Mouse (Mus musculus) 416B (cell line): ENCODE results near the gene Dcaf6.
A peak's percentile ranks its signal among the peaks of the same experiment; 100 is the strongest.

Source experiments
- DNase-seq: peaks from one replicate; pipeline ENCODE4 v3.0.0; 2011; ENCODE audit warnings: low read depth

Gene Dcaf6

DNA sequence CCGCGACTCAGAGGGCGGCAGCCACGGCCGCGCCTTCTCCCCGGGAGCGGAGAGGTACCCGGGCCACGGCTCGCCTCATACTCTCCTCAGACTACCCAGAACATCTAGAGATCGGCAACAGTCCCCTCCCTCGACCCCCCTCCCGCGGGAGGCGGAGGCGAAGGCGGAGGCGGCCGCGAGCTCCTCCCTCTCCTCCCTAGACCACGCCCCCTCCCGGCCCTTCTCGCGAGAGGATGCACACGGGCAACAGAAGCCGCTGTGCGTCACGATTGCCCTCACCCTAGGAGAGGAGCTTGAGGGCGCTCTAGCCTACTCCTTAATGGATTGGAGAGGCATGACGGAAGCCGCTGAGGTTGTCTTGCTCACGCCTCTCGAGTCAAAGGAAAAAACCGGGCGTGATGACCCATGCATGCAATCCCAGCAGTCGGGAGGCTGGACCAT is at the start of gene Dcaf6, which contains the start of gene Mpc2:
Gene Dcaf6, minus strand, starts transcription at position 116 of the 441 bp plus-strand sequence.
Gene Mpc2, plus strand, starts transcription at position 278 of the 441 bp plus-strand sequence.
- peak; percentile 99 for DNase-seq

DNA sequence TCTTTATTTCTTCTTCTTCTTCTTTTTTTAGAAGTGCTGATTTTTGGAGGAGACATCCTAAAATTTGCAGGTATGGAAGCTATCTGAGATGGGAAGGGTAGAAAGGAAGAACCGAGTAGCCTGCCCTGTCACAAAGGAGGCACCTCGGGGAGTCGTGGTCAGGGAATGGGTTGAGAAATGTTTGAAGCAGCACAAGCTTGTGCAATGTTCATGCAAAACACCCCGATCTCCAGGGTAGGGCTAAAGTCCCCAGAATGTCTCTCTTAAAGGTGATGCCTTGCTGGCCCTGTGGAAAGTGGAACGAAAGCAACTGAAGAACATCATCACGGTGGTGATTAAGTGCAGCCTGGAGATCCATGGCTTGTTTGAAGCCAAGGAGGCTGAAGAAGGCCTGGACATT is 46.0 kb upstream of the Dcaf6 start:
- peak; percentile 13 for DNase-seq

DNA sequence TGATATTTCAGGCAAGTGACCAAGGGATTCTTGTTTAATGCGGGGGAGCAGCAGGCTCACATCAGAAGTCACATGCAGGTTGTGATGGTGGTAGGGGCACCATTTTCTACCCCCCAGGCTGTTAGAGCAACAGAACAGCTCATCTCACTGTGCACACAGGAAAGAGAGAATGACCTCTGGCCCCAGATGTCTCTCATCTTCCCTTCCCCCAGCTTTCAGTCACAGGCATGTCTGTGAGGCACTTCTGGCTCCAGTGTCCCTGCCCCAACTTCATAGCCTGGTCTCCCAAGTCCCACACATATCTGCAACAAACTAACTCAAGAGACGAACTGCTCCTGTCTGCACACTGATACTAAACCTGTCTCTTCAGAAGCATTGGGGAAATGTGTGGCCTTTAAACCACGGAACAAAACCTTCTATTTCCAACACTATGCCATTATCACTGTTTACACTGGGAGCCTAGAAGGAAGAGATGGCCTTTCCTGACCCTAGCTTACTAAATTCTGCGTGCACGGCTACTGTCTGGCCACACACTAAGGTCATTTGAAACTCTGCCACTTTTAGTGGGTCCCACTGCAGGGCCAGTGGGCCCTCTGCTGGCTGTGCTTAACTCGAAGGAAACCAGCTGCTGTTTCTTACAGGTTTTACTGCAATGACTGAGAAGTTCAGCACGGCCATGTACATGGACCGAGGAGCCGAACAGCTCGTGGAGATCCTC is 43.2 kb upstream of the Dcaf6 start:
- DNase-seq: peak; percentile 84

DNA sequence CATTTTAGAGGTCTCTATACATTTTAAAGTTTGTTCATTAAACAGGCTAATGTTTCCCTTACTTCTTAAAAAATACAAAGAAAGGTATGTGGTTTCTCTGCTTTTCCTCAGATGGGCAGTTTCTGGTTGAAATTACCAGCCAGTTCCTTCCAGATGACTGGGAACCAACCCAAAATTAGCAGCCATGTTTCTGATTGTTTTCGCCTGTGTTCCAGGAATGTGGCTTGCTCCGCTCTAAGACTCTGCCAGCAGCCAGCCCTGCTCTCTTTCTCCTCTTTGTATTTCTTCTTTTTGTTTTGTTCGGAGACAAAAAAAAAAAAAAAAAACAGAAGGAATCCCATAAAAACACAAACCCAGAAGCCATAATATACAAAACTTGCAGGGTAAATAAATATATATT is 38.6 kb upstream of the Dcaf6 start:
- no peak for DNase-seq

DNA sequence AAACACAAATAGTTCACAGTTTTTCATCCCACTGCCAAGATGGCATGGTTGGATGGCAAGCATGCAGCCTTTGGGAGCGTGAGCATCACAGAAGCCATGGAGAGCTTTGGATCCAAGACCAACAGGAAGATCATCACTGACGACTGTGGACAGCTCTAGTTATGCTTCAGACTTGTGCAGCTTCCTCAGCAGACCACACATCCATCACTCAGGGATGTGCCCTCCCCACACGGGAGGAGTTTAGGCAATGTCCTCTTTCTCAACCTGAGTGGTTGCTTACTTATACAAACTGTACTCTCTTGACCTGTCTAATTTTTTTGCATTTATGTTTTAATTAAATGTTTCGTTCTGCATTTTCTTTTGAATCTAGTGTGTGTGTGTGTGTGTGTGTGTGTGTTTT is 28.9 kb upstream of the Dcaf6 start:
- DNase-seq: peak; percentile 57

DNA sequence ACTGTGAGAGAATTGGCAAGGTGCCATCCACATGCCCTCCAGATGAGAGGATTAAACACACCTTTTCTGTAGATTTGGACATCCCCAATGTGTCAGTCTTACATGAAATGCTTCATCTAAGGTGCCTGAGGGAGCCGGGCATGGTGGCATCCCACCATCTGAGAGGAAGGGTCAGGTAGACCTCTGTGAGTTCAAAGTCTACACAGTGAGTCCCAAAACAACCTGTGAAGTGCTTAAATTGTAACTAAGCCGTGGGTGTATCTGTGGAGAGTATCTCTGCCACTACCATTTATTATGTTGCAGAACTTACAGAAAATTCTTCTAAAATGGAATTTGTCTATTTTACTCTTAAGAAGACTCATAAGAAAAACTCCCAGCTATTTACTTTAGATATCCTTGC is 25.8 kb upstream of the Dcaf6 start:
- no peak for DNase-seq

DNA sequence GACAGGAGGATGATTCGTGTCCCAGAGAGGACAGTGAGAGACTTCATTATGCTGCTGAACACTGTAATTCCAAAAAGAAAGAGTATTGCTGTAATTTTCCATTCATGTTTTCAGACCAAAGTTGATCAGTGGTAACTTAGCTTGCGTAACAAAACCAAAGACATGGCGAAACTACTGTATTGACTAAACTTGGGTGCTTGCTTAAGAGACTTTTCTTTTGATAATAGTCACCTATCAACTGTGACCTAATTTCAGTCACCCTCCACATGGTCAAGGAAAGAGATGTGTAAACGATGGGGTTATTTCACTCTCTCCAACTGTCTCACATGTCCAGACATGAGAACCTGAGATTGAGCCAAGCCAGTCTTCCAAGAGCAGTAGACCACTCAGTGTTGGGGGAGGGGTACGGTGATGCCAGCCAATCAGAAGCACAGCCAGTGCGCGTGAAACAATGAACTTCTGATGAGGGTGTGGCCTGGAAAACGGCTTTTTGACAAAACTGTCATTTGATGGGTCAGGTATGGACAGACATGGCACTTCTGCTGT is 24.5 kb upstream of the Dcaf6 start, which contains the start of gene Adcy10:
Gene Adcy10, plus strand, starts transcription at position 496 of the 546 bp plus-strand sequence.
- DNase-seq: peak; percentile 83

DNA sequence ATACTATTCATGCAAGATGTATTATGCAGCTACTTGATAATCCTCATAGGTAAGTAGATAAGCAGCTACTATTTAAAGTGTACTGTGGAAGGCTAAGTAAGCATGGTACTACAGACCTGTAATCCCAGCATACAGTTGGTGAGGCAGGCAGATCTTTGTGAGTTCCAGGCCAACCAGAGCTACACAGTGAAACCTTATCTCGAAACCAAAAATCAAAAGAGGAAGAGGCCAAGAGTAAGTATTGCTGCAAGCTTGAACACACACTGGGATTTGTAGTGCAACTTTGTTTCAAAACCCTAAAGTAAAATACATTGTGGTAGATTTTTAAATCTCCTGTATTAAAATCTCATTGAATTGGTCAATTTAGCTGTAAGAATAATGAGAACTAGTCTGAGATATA is 11.2 kb upstream of the Dcaf6 start:
- DNase-seq: peak; percentile 66

DNA sequence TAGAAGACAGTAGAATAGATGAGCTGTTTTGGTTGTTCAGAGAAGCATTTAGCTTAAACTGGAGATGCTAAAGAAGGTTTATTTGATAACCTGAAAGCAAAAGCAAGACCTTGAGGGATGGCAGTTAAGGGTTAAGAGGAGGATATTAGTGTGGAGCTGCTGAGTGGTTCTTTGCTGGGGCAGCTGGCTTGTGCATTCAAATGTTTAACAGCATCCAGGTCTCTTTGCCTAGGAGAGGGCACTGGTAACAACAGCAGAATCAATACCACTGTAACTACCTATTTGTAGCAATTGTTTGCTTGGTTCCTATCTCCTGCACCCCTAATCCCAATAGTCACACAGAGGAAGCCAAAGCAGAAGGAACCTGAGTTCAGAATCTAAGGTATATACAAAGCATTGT is 9.4 kb upstream of the Dcaf6 start:
- DNase-seq: no peak

DNA sequence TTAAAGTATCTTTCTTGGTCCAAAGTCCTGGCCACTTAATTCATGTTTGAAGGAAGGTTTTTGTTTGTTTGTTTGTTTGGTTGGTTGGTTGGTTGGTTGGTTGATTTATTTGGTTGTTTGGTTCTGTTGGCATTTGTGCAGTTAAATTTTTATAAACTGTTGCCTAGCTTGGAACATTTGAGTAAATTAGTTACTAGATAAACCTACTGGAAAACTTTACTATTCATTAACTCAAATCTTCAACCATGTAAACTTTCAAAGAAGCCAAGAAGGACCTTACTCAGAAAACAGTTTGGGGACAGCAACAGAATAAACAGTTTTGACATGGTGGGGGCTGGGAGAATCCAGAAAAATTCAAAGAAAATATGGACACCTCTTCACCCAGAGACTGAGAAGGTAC is 8.7 kb upstream of the Dcaf6 start:
- no peak for DNase-seq

DNA sequence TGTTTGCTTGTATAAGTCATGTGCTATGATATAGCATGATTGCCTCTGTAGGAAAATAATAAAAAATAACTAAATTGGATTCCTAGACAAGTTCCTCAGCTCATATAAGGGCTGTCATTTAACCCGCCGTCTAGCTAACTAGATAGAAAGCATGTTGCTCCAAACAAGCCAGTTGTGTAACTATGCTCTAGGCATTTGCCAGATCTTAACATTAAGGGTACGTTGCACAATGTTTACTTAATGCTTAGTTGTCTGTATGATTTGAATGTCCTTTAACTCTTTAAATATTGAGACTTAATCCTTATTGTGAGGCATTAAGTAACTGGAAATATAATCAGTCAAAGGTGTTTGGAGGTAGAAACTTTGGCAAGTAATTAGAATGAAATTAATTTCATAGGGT is 4.3 kb upstream of the Dcaf6 start:
- DNase-seq: peak; percentile 45

DNA sequence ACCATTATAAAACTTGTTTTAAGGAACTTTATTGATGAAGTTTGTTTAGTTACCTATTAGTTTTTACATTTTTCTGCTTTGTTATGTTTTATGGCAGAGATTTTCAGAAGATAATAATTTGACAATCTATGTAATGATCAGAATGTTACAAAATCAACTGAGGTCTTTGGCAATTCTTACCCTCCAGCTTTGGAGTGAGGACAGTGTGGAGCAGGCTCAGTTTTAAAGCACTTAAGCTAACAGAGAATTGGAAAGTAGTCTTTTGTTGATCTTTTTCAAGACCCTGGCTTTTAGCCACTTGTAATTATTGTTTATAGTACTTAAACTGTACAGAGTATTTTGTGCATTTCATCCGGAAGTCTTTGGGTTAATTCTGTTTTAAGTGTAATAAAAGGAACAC is 2.6 kb upstream of the Dcaf6 start:
- DNase-seq: no peak

DNA sequence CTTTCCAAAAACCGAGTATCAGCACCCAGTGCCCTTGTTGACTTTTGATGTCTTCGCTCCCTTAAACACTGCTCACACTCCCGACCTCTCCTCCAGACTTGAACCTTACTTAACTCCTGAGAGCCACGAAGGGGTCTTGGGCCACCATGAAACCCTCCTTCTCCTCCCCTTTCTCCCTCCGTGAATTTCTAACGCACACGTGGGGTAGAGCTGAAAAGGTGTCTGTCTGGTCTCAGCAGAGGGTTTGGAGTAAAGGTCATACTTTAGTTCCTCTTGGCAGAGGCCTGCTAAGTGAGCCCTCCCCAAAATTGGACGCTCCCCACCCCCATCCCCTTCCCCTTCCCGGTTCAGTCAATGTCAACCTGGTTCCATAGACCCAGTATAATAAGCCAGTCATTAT is 1.4 kb upstream of the Dcaf6 start:
- DNase-seq: peak; percentile 51

DNA sequence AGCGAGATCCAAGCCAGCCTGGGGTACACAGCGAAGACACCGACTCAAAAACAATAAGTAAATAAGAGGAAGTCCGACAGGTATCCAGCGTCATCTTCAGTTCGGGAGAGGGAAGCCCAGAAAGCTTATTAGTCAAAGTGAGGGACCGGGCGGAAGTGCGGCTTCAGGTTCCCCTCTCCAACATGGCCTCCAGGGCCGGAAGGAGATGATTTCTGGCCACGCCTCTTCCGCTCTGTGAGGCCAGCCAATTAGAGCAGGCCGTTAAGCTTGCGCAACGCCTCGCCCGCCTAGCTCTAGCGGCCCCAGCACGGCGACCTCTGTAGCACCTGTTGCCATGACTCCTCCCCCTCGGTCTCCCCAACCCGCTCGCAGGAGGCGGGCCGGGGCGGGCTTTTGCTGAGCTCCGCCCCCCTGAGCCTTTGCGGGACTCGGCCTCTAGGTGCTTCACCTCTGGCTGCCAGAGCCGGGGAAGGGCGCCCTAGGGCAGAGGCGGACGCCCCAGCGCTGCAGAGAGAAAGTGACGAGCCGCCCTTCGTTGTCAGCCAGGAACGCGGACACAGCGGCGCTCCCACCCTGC is 614 bp upstream of the Dcaf6 start:
- peak; percentile 100 for DNase-seq

DNA sequence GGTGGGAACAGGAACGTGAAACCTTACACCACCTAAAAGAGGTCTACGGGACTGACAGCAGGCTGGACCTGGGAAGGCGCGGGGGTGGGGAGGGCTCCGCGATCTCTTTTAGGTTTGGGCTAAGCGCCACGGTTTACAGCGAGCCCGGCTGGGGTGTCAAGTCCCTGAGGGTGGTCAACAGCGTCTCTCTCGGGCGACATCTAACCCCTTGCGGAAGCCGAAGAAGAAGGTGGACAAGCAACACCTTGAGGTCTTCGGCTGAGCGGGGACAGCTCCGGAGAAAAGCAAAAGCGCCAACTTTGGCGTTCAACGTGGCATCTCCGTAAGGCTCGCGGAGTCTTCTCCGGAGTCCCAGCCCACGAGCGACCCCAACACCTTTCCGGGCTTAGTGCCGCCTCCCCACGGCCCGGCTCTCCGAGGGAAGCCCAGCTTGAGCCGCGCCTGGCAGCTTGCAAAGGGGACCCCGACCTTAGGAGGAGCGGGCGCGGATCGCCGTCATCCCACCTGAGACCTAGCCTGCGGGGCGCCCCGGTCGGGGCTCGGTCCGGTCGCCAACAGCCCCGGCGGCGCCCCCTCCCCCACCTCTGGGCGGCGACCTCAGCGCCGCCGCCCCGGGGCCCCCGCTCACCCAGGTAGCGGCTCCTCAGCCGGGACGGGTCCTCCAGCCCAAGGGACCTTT is 633 bp downstream of the Dcaf6 start:
- DNase-seq: peak; percentile 72

DNA sequence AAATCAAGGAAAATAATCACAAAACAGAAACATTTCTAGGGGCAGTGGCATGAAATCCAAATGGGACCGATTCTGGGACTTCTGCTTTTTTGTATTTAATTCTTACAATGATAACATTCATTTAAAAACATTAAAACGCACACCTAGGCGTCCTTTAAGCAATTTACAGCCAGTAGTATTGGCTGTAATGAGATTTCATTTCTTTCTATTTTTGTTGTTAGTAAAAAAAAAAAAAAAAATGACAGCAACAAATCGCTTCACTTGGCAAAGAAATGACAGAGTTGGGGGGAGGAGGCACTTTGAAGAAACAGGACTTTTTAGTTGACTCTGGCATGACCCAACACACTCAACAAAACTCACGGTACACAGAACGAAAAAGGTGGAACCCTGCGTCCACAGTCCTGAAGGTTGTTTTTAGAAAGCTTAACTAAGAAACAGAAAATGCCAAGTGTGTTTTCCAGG is 1.2 kb downstream of the Dcaf6 start:
- peak; percentile 67 for DNase-seq

DNA sequence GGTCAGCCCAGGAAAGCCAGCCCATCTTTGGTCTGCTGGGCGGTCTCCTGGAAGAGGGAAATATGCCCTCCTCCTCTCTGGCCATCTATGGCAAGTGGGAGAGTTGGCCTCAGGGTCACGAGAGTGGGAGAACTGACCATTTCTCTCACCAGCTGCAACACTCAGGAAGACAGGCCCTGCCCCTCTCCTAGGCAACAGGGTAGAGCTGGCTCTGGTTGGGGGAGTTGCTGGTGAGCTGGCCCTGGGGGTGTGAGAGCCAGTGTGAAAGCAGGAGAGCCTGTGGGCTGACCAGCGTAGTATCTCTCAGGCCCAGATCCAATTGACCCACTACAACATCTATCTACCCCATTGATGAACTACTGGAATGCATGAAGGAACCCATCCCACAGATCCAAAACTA is 18.6 kb downstream of the Dcaf6 start:
- DNase-seq: no peak

DNA sequence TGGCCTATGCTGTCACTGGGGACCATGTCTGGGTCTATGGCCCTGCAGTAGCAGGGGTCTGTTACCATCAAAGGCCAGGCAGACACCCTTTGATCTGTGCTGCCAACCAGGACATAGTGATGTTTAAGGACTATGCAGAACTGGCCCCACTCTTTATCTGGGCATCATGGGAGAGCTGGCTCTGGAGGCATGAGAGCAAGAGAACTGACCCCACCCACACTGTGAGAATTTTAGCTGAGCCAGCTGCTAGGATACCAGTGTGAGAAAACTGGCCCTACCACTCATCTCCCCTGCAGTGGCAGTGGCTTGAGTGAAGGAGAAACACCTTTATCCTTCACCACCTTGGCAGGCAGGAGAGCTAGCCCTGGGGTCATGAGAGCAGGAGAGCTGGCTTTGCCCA is 19.1 kb downstream of the Dcaf6 start:
- no peak for DNase-seq

DNA sequence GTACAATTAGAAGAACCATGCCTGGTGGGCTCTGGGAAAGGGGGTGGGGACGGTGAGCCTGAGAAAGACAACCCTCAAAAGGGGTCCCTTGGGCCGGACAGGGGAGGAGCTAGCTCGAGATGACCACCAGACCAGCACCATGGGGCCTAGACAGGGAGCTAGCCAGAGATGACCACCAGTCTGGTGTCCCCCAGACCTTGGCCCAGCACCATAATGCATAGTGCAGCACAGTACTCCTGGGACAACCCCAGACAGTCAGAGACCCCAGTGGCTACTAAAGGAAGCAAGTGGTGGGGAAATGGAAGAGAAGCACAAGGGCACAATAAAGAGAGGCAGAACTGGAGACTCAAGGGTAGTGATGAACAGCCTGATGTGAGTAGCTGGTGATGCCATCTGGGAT is 19.5 kb downstream of the Dcaf6 start:
- DNase-seq: no peak

DNA sequence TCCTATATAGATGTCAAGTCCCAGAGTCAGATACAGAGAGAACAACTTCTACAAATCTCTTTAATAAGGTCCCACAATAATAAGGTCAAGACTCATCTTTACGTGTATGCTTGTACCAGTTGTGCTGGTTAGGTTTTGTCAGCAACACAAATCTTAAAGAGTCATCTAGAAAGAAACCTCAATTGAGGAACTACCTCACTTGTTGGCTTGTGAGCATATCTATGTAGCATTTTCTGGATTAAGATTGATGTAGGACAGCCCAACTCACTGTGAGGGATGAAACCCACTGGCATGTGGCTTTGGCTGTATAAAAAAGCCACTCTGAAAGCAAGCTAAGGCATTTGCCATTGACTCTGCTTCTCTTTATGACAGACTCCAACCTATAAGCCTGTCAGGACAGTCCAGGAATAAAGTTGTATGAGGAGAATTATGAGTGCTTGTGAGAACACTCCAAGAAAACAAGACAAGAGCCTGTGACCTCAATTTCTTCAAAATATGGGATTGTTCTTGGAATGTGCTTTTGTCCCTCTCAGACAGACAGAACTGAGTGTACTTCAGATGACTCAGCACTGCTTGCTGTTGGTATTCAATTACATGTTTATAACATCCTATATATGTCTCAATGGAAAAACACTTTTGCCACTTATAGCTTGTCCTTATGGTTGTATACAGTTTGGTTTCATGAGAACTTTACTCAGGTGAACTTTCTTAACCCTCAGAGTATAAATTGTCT is 21.8 kb downstream of the Dcaf6 start:
- DNase-seq: peak; percentile 58

DNA sequence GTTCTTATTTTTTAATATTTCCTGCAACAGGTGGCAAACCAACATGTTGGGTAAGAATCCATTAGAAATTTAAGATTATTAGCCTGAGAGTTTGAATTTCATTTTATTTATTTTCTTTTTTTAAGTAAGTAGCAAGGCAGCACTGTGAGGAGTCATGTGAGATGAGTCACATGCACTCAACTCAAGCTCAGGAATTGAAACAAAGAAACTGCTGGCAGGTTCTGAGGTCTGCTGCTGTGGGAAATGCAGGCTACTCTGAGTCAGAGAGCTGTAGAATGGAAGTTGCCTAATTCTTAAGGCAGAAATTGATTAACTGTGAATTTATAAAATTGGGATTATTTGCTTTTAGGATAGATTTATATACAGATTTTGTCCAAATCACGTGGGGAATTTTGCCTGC is 27.4 kb downstream of the Dcaf6 start:
- DNase-seq: peak; percentile 86

DNA sequence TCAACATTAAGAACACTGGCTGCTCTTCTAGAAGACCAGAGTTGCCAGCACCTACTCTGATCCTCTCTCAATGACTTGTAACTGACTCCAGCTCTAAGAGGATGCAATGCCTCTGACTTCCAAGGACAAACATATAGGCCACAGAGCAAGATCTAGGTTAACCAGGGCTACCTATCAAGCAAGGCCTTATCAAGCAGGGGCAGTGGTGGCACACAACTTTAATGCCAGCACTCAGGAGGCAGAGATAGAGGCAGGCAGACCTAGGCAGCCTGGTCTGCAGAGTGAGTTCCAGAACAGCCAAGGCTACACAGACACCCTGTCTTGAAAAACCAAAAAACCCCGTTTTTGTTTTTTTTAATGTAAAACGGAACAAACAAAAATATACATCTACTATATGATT is 34.0 kb downstream of the Dcaf6 start:
- DNase-seq: no peak
